Mouse (Mus musculus) lung, postnatal 0 days (tissue): Measurements from ENCODE around the gene Osbpl9.

Experiments used
- CTCF ChIP-seq: IDR thresholded peaks from 2 replicates; pipeline ENCODE4 v1.5.1; 2016; ENCODE audit warnings: antibody characterized with exemption, mild to moderate bottlenecking
- EP300 ChIP-seq: IDR thresholded peaks from 2 replicates; pipeline ENCODE4 v1.6.1; 2016; ENCODE audit warnings: antibody characterized with exemption, mild to moderate bottlenecking, control low read depth

GRCm38 (mm10) chr4:109238428-109239268 lies 36.6 kb upstream of the Osbpl9 start:
- no peak for TF ChIP-seq EP300
- no peak for TF ChIP-seq CTCF
